Mouse (Mus musculus) C2C12 (cell line): ENCODE data around the gene 4933427D14Rik.

Experiments used
- CTCF ChIP-seq: IDR thresholded peaks from one replicate; pipeline ENCODE4 v1.5.1; 2011; ENCODE audit not compliant: control insufficient read depth, insufficient read depth, insufficient read length
- MAX ChIP-seq: IDR thresholded peaks from one replicate; pipeline ENCODE4 v1.6.1; 2011; ENCODE audit warnings: mild to moderate bottlenecking, control low read depth
- MYOG ChIP-seq: IDR thresholded peaks from one replicate; pipeline ENCODE4 v1.6.1; 2011; ENCODE audit not compliant: control insufficient read depth, insufficient read length; ENCODE audit errors: extremely low read depth

DNA sequence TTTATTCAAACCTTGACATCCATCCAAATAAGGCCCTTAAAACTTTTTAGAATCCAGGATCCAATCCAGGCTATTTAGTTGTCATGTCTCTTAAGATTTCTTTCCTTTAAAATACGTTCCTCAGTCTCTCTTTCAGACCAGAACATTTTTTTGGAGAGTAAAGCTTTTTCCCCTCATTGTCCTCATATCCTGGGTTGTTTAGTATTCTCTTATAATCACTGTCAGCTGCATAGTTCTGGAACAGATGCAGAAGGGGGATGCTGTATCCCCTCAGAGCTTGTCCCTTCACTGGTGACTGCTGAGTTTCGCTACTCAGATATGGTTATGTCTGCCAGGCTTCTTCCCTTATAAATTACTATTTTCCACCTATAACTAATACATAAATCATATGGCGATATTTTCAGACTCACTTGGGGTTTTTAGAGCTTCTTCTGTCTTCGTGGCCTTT lies 51.3 kb downstream of the 4933427D14Rik start:
- no peak for TF ChIP-seq CTCF
- no peak for TF ChIP-seq MYOG
- no peak for TF ChIP-seq MAX
